Mouse (Mus musculus) intestine, postnatal 0 days (tissue): ENCODE data around the gene Tenm3. TPM values are rescaled to one million over a fixed set of nuclear protein-coding genes. Genes with fewer than 3 reads are reported as not detected.

Source experiments
- ATAC-seq: fragments of 200-750 bp; cut with Nextera tagmentation; 2 replicates; pipeline ENCODE4 v1.8.0; 2017; ENCODE audit warnings: mild to moderate bottlenecking, moderate TSS enrichment, moderate library complexity
- H3K27ac ChIP-seq: fragments of 300-500 bp; sonication (generic); 2 replicates; pipeline ENCODE4 v1.5.1; 2014; ENCODE audit warnings: mild to moderate bottlenecking, low read depth, low read length, moderate library complexity
- H3K27me3 ChIP-seq: fragments of 300-500 bp; sonication (generic); replicated peaks from 2 replicates; pipeline ENCODE4 v1.6.1; 2014; ENCODE audit warnings: low read length, mixed read lengths; ENCODE audit not compliant: control insufficient read depth, insufficient read depth
- H3K36me3 ChIP-seq: fragments of 300-500 bp; sonication (generic); 2 replicates; pipeline ENCODE4 v1.6.1; 2014; ENCODE audit warnings: mild to moderate bottlenecking, moderate library complexity; ENCODE audit not compliant: control insufficient read depth, insufficient read depth
- H3K4me1 ChIP-seq: fragments of 300-500 bp; sonication (generic); replicated peaks from 2 replicates; pipeline ENCODE4 v1.6.1; 2014; ENCODE audit warnings: antibody characterized with exemption, low read length, mixed read lengths; ENCODE audit not compliant: control insufficient read depth, insufficient read depth
- H3K4me2 ChIP-seq: fragments of 300-500 bp; sonication (generic); replicated peaks from 2 replicates; pipeline ENCODE4 v1.6.1; 2014; ENCODE audit warnings: low read depth, mild to moderate bottlenecking, moderate library complexity
- H3K4me3 ChIP-seq: fragments of 300-500 bp; sonication (generic); 2 replicates; pipeline ENCODE4 v1.5.1; 2014; ENCODE audit warnings: low read depth, low read length
- H3K9ac ChIP-seq: fragments of 300-500 bp; sonication (generic); 2 replicates; pipeline ENCODE4 v1.6.1; 2014; ENCODE audit warnings: mild to moderate bottlenecking, low read depth, low read length
- H3K9me3 ChIP-seq: fragments of 300-500 bp; sonication (generic); 2 replicates; pipeline ENCODE4 v1.6.1; 2016; ENCODE audit warnings: mixed run types; ENCODE audit not compliant: control insufficient read depth
- CTCF ChIP-seq: sonication (generic); IDR thresholded peaks from 2 replicates; pipeline ENCODE4 v1.5.1; 2016; ENCODE audit warnings: low read depth, mild to moderate bottlenecking, control low read depth, antibody characterized with exemption, moderate library complexity
- WGBS: fragments of 180-500 bp; shearing (Covaris S2); extraction: QIAGEN DNeasy Blood & Tissue Kit; methylation state at CpG from one replicate; pipeline ENCODE4 v1.1.7; 2014; 5-methylcytosine and 5-hydroxymethylcytosine counted together
- polyA plus RNA-seq: library from polyadenylated mRNA; unstranded; fragments of >200 nt; fragmentation: Nextera tagmentation; extraction: Ambion mirVana; gene quantifications from 2 replicates; pipeline ENCODE4 v1.2.1, GENCODE M21; 2015

Tenm3 gene
- polyA plus RNA-seq, 1 experiment from 2014 or later, result 5.3 TPM

DNA sequence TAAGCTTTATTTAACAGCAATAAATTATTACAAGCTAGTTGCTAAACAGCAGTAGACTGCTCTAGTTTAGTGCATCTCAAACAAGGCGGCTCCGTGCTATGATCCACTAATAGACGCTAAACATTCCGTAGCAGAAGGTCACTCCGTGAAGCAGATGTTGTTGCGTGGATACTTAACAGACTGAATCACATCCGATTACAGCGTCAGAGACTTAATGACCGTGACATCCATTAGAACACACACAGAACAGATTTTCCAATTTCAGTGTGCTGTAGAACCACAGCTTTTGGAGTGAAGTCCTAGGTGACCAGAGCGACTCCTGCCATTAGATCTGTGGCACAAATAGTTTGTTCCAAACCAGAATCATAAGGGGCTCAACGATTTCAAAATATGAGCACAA is 426.0 kb downstream of the Tenm3 start:
- H3K9me3 ChIP-seq, result no peaks in the 10 kb centered on the region

DNA sequence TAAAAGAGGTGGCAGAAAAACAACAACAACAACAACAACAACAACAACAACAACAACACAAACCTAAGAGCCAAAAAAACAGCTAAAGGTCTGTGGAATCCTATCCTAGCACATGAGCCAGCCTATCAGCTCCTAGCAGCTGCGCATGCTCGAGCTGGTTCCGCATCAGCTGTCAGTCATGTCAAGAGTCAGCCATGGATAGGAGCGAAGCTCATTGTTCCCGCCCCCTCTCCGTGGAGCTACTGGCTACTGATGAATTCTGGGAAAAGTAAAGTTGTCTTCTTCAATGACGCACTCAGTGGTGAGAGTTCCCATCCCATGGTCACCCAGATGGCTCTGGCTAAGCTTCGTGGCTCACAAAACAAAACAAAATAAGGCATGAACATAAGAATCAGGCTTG is 432.8 kb downstream of the Tenm3 start:
- Histone ChIP-seq H3K4me3 (no peak overlapping the region), H3K27ac (no peak overlapping the region), H3K9ac (no peak overlapping the region), H3K9me3 (no peaks in the 10 kb centered on the region), H3K27me3 (no peaks in the 10 kb centered on the region), H3K36me3 (no peaks in the 10 kb centered on the region), H3K4me1 (no peaks in the 10 kb centered on the region), H3K4me2 (no peak overlapping the region)
- no peak for TF ChIP-seq CTCF
- 96% methylated on average over 8 of the region's 8 CpGs for WGBS
- no peak for ATAC-seq

More for the DNA sequence above, 426.0 kb downstream of the Tenm3 start:
- no peaks in the 10 kb centered on the region for H3K4me1 ChIP-seq
- no peak for TF ChIP-seq CTCF
- no peak for ATAC-seq
- H3K27ac ChIP-seq, result no peak overlapping the region
- 75% methylated on average over 11 of the region's 11 CpGs for WGBS
- H3K4me2 ChIP-seq, result no peak overlapping the region
- H3K4me3 ChIP-seq, result no peak overlapping the region
- 0 out of 2 replicates have a peak, but pooled peaks cover 4% of the 10 kb centered on the region for H3K36me3 ChIP-seq
- no peaks in the 10 kb centered on the region for H3K27me3 ChIP-seq
- H3K9ac ChIP-seq, result no peak overlapping the region

DNA sequence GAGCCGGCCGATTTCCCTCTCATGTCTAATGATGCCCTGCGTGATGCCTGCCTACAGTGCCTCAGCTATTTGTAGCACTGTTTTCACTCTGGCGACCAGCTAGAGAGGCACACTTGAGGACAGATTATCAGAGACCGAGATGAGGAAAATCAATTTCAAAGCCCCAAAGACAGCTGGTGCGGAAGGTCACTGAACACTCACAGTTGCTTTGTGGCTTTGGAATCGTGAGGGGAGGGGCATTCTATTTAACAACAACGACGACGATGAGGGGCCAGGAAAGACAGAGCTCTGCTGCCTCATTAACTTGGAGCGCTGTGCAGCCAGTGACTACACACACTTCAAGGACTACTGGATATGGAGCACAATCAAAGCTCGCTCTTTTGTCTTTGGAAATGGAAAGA is 443.2 kb downstream of the Tenm3 start:
- no peaks in the 10 kb centered on the region for H3K36me3 ChIP-seq
- no peak overlapping the region for H3K4me2 ChIP-seq
- 70% methylated on average over 12 of the region's 12 CpGs for WGBS
- no peak overlapping the region for H3K27ac ChIP-seq
- no peaks in the 10 kb centered on the region for H3K9me3 ChIP-seq
- ATAC-seq, result no peak
- no peaks in the 10 kb centered on the region for H3K27me3 ChIP-seq
- no peak for TF ChIP-seq CTCF
- no peak overlapping the region for H3K4me3 ChIP-seq
- no peaks in the 10 kb centered on the region for H3K4me1 ChIP-seq
- H3K9ac ChIP-seq, result no peak overlapping the region

- Histone ChIP-seq H3K27me3 (no peaks in the 10 kb centered on the region), H3K4me1 (no peaks in the 10 kb centered on the region), H3K36me3 (no peaks in the 10 kb centered on the region), H3K9me3 (no peaks in the 10 kb centered on the region), H3K4me2 (no peak overlapping the region), H3K4me3 (no peak overlapping the region), H3K27ac (no peak overlapping the region), H3K9ac (no peak overlapping the region)
- ATAC-seq, result no peak
- 80% methylated on average over 10 of the region's 10 CpGs for WGBS
- no peak for TF ChIP-seq CTCF
Measured at GRCm38 (mm10) chr8:48385833-48386232, 457.9 kb downstream of the Tenm3 start.

GRCm38 (mm10) chr8:48380035-48380434 is 463.7 kb downstream of the Tenm3 start:
- Histone ChIP-seq H3K9me3 (no peaks in the 10 kb centered on the region), H3K9ac (no peak overlapping the region), H3K4me3 (no peak overlapping the region), H3K27ac (no peak overlapping the region), H3K36me3 (no peaks in the 10 kb centered on the region), H3K4me2 (no peak overlapping the region), H3K4me1 (no peaks in the 10 kb centered on the region), H3K27me3 (no peaks in the 10 kb centered on the region)
- TF ChIP-seq CTCF, result no peak
- no peak for ATAC-seq
- WGBS, result 74% methylated on average over 12 of the region's 12 CpGs

GRCm38 (mm10) chr8:48376774-48377173 is 467.0 kb downstream of the Tenm3 start:
- H3K9me3 ChIP-seq, result no peaks in the 10 kb centered on the region
- no peaks in the 10 kb centered on the region for H3K4me1 ChIP-seq
- no peak overlapping the region for H3K4me2 ChIP-seq
- TF ChIP-seq CTCF, result no peak
- no peak overlapping the region for H3K9ac ChIP-seq
- H3K4me3 ChIP-seq, result no peak overlapping the region
- ATAC-seq, result no peak
- no peaks in the 10 kb centered on the region for H3K36me3 ChIP-seq
- no peak overlapping the region for H3K27ac ChIP-seq
- no peaks in the 10 kb centered on the region for H3K27me3 ChIP-seq
- 88% methylated on average over 6 of the region's 6 CpGs for WGBS

DNA sequence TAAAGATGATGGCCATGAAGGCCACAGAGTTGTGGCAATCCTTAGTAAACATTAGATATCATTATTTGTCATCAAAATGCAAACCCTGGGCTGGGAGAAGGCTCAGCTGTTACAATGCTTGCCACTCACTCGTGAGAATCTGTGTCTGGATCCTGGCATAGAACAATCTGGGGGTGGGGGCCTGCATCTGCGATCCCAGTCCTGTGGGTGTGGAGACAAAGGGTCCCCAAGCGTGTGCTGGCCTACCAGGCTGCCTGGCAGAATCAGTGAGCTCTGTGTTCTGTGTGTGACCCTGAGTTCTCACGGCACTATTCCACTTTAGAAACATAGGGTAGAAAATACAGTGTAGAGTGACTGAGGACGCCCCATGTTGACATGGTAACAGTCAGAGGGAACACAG is 468.6 kb downstream of the Tenm3 start:
- no peaks in the 10 kb centered on the region for H3K27me3 ChIP-seq
- H3K9ac ChIP-seq, result no peak overlapping the region
- no peaks in the 10 kb centered on the region for H3K9me3 ChIP-seq
- no peak overlapping the region for H3K4me3 ChIP-seq
- H3K36me3 ChIP-seq, result no peaks in the 10 kb centered on the region
- no peak for ATAC-seq
- no peak overlapping the region for H3K27ac ChIP-seq
- no peak overlapping the region for H3K4me2 ChIP-seq
- no peak for TF ChIP-seq CTCF
- H3K4me1 ChIP-seq, result no peaks in the 10 kb centered on the region
- 69% methylated on average over 5 of the region's 5 CpGs for WGBS
